Mouse (Mus musculus) embryonic facial prominence, embryonic 13.5 days (tissue): Measurements from ENCODE around the gene Utrn. TPM values are rescaled to one million over a fixed set of nuclear protein-coding genes. Genes with fewer than 3 reads are reported as not detected.

Experiments used
- ATAC-seq: fragments of 200-750 bp; cut with Nextera tagmentation; 2 replicates; pipeline ENCODE4 v1.8.0; 2017; ENCODE audit warnings: low read depth; ENCODE audit not compliant: insufficient number of reproducible peaks, insufficient read depth, low FRiP score, low TSS enrichment
- H3K27ac ChIP-seq: fragments of 300-500 bp; sonication (generic); 2 replicates; pipeline ENCODE4 v1.5.1; 2015; ENCODE audit warnings: moderate library complexity, mild to moderate bottlenecking, inconsistent platforms
- H3K27me3 ChIP-seq: fragments of 300-500 bp; sonication (generic); 2 replicates; pipeline ENCODE4 v1.6.1; 2015; ENCODE audit warnings: mild to moderate bottlenecking, inconsistent platforms
- H3K36me3 ChIP-seq: fragments of 300-500 bp; sonication (generic); 2 replicates; pipeline ENCODE4 v1.6.1; 2015; ENCODE audit warnings: mild to moderate bottlenecking, inconsistent platforms
- H3K4me1 ChIP-seq: fragments of 300-500 bp; sonication (generic); 2 replicates; pipeline ENCODE4 v1.6.1; 2015; ENCODE audit warnings: inconsistent platforms
- H3K4me2 ChIP-seq: fragments of 300-500 bp; sonication (generic); 2 replicates; pipeline ENCODE4 v1.6.1; 2015; ENCODE audit warnings: moderate library complexity, mild to moderate bottlenecking, inconsistent platforms
- H3K4me3 ChIP-seq: fragments of 300-500 bp; sonication (generic); 2 replicates; pipeline ENCODE4 v1.5.1; 2015; ENCODE audit warnings: mild to moderate bottlenecking, inconsistent platforms
- H3K9ac ChIP-seq: fragments of 300-500 bp; sonication (generic); 2 replicates; pipeline ENCODE4 v1.6.1; 2015; ENCODE audit warnings: mild to moderate bottlenecking, inconsistent platforms
- H3K9me3 ChIP-seq: fragments of 300-500 bp; sonication (generic); 2 replicates; pipeline ENCODE4 v1.6.1; 2016; ENCODE audit warnings: inconsistent platforms
- WGBS: fragments of 180-500 bp; shearing (Covaris S2); methylation state at CpG from one replicate; pipeline ENCODE4 v1.1.7; 2015; ENCODE audit warnings: mixed read lengths; 5-methylcytosine and 5-hydroxymethylcytosine counted together
- polyA plus RNA-seq: library from polyadenylated mRNA; unstranded; fragments of >200 nt; fragmentation: Nextera tagmentation; extraction: Ambion mirVana; gene quantifications from 2 replicates; pipeline ENCODE4 v1.2.1, GENCODE M21; 2015

Gene Utrn
- polyA plus RNA-seq, 1 experiment from 2014 or later, result 101 TPM

GRCm38 (mm10) chr10:12868189-12869028, 756 bp downstream of the Utrn start:
- peak overlapping the region; percentile 72 for H3K4me3 ChIP-seq
- no peaks in the 10 kb centered on the region for H3K27me3 ChIP-seq
- H3K9ac ChIP-seq, result peak overlapping the region; percentile 93
- no peaks in the 10 kb centered on the region for H3K36me3 ChIP-seq
- H3K4me2 ChIP-seq, result peak overlapping the region; percentile 95
- H3K4me1 ChIP-seq, result peaks cover 25% of the 10 kb centered on the region
- no peaks in the 10 kb centered on the region for H3K9me3 ChIP-seq
- ATAC-seq, result peak; percentile 82
- WGBS, result under 1% methylated on average over 41 of the region's 41 CpGs
- peak overlapping the region; percentile 95 for H3K27ac ChIP-seq

- Histone ChIP-seq H3K27me3 (no peaks in the 10 kb centered on the region), H3K9ac (peak overlapping the region; percentile 93), H3K27ac (peak overlapping the region; percentile 95), H3K4me1 (peaks cover 28% of the 10 kb centered on the region), H3K36me3 (no peaks in the 10 kb centered on the region), H3K9me3 (no peaks in the 10 kb centered on the region), H3K4me2 (peak overlapping the region; percentile 95), H3K4me3 (peak overlapping the region; percentile 72)
- no peak for ATAC-seq
- under 1% methylated on average over 12 of the region's 12 CpGs for WGBS
These were observed 1.4 kb downstream of the Utrn start for GRCm38 (mm10) chr10:12867733-12868188.

GRCm38 (mm10) chr10:12866971-12867732, 2.0 kb downstream of the Utrn start:
- no peaks in the 10 kb centered on the region for H3K36me3 ChIP-seq
- H3K27ac ChIP-seq, result peak overlapping the region; percentile 95
- H3K9ac ChIP-seq, result peak overlapping the region; percentile 93
- H3K4me3 ChIP-seq, result peak overlapping the region; percentile 72
- peaks cover 34% of the 10 kb centered on the region for H3K4me1 ChIP-seq
- no peaks in the 10 kb centered on the region for H3K9me3 ChIP-seq
- 2% methylated on average over 28 of the region's 28 CpGs for WGBS
- ATAC-seq, result no peak
- H3K27me3 ChIP-seq, result no peaks in the 10 kb centered on the region
- H3K4me2 ChIP-seq, result peak overlapping the region; percentile 95

DNA sequence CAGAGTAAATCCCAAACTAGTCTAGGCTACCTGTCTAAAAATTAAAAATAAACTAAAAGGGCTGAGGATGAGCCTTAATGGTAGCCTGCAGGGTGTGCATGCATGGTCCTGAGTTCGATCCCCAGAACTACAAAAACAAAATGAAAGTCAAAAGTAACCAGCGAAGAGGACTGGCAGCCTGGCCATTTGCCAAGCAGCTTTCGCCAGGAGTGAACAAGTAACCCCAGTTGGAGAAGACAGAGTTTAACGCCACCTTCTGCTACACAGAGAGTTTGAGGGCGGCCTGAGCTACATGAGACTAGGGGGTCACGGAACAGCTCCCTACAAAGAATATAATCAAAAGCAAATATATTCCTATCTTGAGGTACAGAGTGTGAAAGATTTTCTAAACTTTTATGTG, 4.0 kb downstream of the Utrn start:
- Histone ChIP-seq H3K27me3 (no peaks in the 10 kb centered on the region), H3K36me3 (peaks cover 3% of the 10 kb centered on the region; the same call in 1 of the 2 replicates), H3K9me3 (no peaks in the 10 kb centered on the region), H3K4me1 (peaks cover 53% of the 10 kb centered on the region), H3K4me3 (no peak overlapping the region), H3K4me2 (no peak overlapping the region), H3K27ac (no peak overlapping the region), H3K9ac (no peak overlapping the region)
- ATAC-seq, result no peak
- WGBS, result 77% methylated on average over 6 of the region's 6 CpGs

- Histone ChIP-seq H3K4me1 (peaks cover 56% of the 10 kb centered on the region), H3K4me2 (no peak overlapping the region), H3K4me3 (no peak overlapping the region), H3K27me3 (no peaks in the 10 kb centered on the region), H3K36me3 (peaks cover 8% of the 10 kb centered on the region), H3K27ac (no peak overlapping the region), H3K9ac (no peak overlapping the region), H3K9me3 (no peaks in the 10 kb centered on the region)
- ATAC-seq, result no peak
- WGBS, result 90% methylated on average over 9 of the region's 9 CpGs
These were observed 5.6 kb downstream of the Utrn start for GRCm38 (mm10) chr10:12863581-12863980.

- ATAC-seq, result no peak
- H3K36me3 ChIP-seq, result peaks cover 8% of the 10 kb centered on the region
- no peak overlapping the region for H3K4me2 ChIP-seq
These were observed 7.1 kb downstream of the Utrn start for GRCm38 (mm10) chr10:12862047-12862446.

GRCm38 (mm10) chr10:12861381-12861780, 7.8 kb downstream of the Utrn start:
- peaks cover 42% of the 10 kb centered on the region for H3K4me1 ChIP-seq
- H3K27ac ChIP-seq, result no peak overlapping the region
- no peak overlapping the region for H3K9ac ChIP-seq
- no peaks in the 10 kb centered on the region for H3K27me3 ChIP-seq
- H3K4me2 ChIP-seq, result no peak overlapping the region
- H3K9me3 ChIP-seq, result no peaks in the 10 kb centered on the region
- WGBS, result 63% methylated on average over 2 of the region's 2 CpGs
- no peak overlapping the region for H3K4me3 ChIP-seq
- ATAC-seq, result no peak
- peaks cover 8% of the 10 kb centered on the region for H3K36me3 ChIP-seq

More at GRCm38 (mm10) chr10:12862047-12862446, 7.1 kb downstream of the Utrn start:
- H3K9me3 ChIP-seq, result no peaks in the 10 kb centered on the region
- H3K9ac ChIP-seq, result no peak overlapping the region
- peaks cover 49% of the 10 kb centered on the region for H3K4me1 ChIP-seq
- no peak overlapping the region for H3K27ac ChIP-seq
- no peak overlapping the region for H3K4me3 ChIP-seq
- no peaks in the 10 kb centered on the region for H3K27me3 ChIP-seq
- 85% methylated on average over 8 of the region's 8 CpGs for WGBS

DNA sequence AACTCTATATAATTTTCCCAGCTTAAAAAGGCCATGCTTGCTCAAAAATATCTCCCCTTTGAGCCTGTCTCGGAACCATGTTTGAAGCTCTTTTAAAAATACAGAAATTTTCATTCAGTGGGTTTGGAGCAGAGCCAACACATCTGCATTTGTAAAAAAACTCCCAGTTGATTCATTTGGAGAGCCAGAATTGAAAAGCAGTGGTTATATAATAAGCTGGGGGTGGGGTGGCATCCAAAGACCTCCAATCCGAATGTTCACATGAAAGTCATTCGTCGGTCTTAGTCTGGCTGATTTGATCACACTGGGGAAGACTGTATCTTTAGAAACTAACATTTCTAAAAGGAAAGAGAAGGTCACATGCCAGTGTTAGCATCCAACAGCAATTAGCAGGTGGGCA, 8.4 kb downstream of the Utrn start:
- H3K27ac ChIP-seq, result no peak overlapping the region; the same call in 1 of the 2 replicates

GRCm38 (mm10) chr10:12860331-12860730, 8.8 kb downstream of the Utrn start:
- Histone ChIP-seq H3K27me3 (no peaks in the 10 kb centered on the region), H3K27ac (no peak overlapping the region; the same call in 1 of the 2 replicates), H3K36me3 (peaks cover 8% of the 10 kb centered on the region), H3K4me3 (no peak overlapping the region), H3K9ac (no peak overlapping the region), H3K9me3 (no peaks in the 10 kb centered on the region), H3K4me1 (peaks cover 42% of the 10 kb centered on the region), H3K4me2 (no peak overlapping the region)
- 67% methylated on average over 7 of the region's 7 CpGs for WGBS
- ATAC-seq, result no peak

More for the DNA sequence above, 8.4 kb downstream of the Utrn start:
- H3K9me3 ChIP-seq, result no peaks in the 10 kb centered on the region
- H3K36me3 ChIP-seq, result peaks cover 8% of the 10 kb centered on the region
- ATAC-seq, result no peak
- peaks cover 42% of the 10 kb centered on the region for H3K4me1 ChIP-seq
- H3K27me3 ChIP-seq, result no peaks in the 10 kb centered on the region
- no peak overlapping the region for H3K4me2 ChIP-seq
- H3K9ac ChIP-seq, result no peak overlapping the region
- no peak overlapping the region for H3K4me3 ChIP-seq
- WGBS, result 37% methylated on average over 4 of the region's 4 CpGs

DNA sequence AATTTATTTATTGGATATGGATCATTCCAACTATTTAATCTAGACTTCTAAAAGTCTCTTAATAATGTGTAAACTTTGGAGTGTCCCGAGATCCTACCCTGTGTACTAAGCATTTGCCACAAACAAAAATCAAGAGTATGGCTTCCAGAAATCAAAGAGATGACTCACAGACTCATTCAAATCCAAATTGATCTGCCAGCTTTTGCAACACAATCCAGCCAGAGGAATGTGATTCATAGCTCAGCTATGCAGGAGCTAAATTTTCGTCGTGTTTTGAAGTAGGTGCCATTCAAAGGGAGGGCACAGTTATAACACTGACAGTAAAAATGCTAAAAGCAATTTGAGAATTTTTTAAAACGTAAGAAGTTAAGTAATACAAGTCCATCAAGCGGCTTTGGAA, 11.1 kb downstream of the Utrn start:
- Histone ChIP-seq H3K27ac (no peak overlapping the region), H3K9ac (no peak overlapping the region), H3K9me3 (no peaks in the 10 kb centered on the region), H3K36me3 (peaks cover 8% of the 10 kb centered on the region), H3K4me3 (no peak overlapping the region), H3K27me3 (no peaks in the 10 kb centered on the region), H3K4me1 (peaks cover 46% of the 10 kb centered on the region), H3K4me2 (no peak overlapping the region)
- no peak for ATAC-seq
- 56% methylated on average over 5 of the region's 5 CpGs for WGBS

- ATAC-seq, result no peak
- no peaks in the 10 kb centered on the region for H3K27me3 ChIP-seq
- peaks cover 26% of the 10 kb centered on the region for H3K4me1 ChIP-seq
- no peaks in the 10 kb centered on the region for H3K9me3 ChIP-seq
- H3K9ac ChIP-seq, result no peak overlapping the region
- H3K27ac ChIP-seq, result no peak overlapping the region
- H3K4me3 ChIP-seq, result no peak overlapping the region
- no peak overlapping the region for H3K4me2 ChIP-seq
- 90% methylated on average over 6 of the region's 6 CpGs for WGBS
- no peaks in the 10 kb centered on the region; the same call in 1 of the 2 replicates for H3K36me3 ChIP-seq
These were observed 14.9 kb downstream of the Utrn start for GRCm38 (mm10) chr10:12854298-12854697.
